Mouse (Mus musculus) midbrain, embryonic 12.5 days (tissue): ENCODE data around the gene Fzr1. TPM values are rescaled to one million over a fixed set of nuclear protein-coding genes. Genes with fewer than 3 reads are reported as not detected.

Experiments
- ATAC-seq: fragments of 200-750 bp; cut with Nextera tagmentation; 2 replicates; pipeline ENCODE4 v1.8.0; 2017; ENCODE audit warnings: low read depth, moderate TSS enrichment, moderate library complexity; ENCODE audit not compliant: low FRiP score
- H3K27ac ChIP-seq: fragments of 300-500 bp; sonication (generic); replicated peaks from 2 replicates; pipeline ENCODE4 v1.5.1; 2016; ENCODE audit warnings: mild to moderate bottlenecking
- H3K27me3 ChIP-seq: fragments of 300-500 bp; sonication (generic); 2 replicates; pipeline ENCODE4 v1.6.1; 2016; ENCODE audit warnings: mild to moderate bottlenecking
- H3K36me3 ChIP-seq: fragments of 300-500 bp; sonication (generic); 2 replicates; pipeline ENCODE4 v1.6.1; 2016
- H3K4me1 ChIP-seq: fragments of 300-500 bp; sonication (generic); 2 replicates; pipeline ENCODE4 v1.6.1; 2016
- H3K4me2 ChIP-seq: fragments of 300-500 bp; sonication (generic); replicated peaks from 2 replicates; pipeline ENCODE4 v1.6.1; 2016; ENCODE audit warnings: mild to moderate bottlenecking, moderate library complexity
- H3K4me3 ChIP-seq: fragments of 300-500 bp; sonication (generic); 2 replicates; pipeline ENCODE4 v1.5.1; 2016; ENCODE audit warnings: mild to moderate bottlenecking
- H3K9ac ChIP-seq: fragments of 300-500 bp; sonication (generic); replicated peaks from 2 replicates; pipeline ENCODE4 v1.6.1; 2016; ENCODE audit warnings: mild to moderate bottlenecking, moderate library complexity
- H3K9me3 ChIP-seq: fragments of 300-500 bp; sonication (generic); 2 replicates; pipeline ENCODE4 v1.6.1; 2016; ENCODE audit warnings: mild to moderate bottlenecking
- WGBS: fragments of 180-500 bp; shearing (Covaris S2); methylation state at CpG from one replicate; pipeline ENCODE4 v1.1.7; 2016; 5-methylcytosine and 5-hydroxymethylcytosine counted together
- polyA plus RNA-seq: library from polyadenylated mRNA; unstranded; fragments of >200 nt; fragmentation: Nextera tagmentation; extraction: Ambion mirVana; gene quantifications from 2 replicates; pipeline ENCODE4 v1.2.1, GENCODE M21; 2016

Gene Fzr1
- polyA plus RNA-seq, 1 experiment from 2014 or later: 135 TPM

- Histone ChIP-seq H3K4me3 (no peak overlapping the region), H3K36me3 (peaks cover 61% of the 10 kb centered on the region), H3K27ac (0 out of 2 replicates have a peak overlapping the region, but pooled peaks have one; percentile 25), H3K4me1 (peaks cover 43% of the 10 kb centered on the region), H3K27me3 (peaks cover 36% of the 10 kb centered on the region), H3K9ac (0 out of 2 replicates have a peak overlapping the region, but pooled peaks have one; percentile 28), H3K4me2 (no peak overlapping the region), H3K9me3 (no peaks in the 10 kb centered on the region)
- 78% methylated on average over 6 of the region's 6 CpGs for WGBS
- no peak for ATAC-seq
These were observed 11.2 kb downstream of the Fzr1 start for GRCm38 (mm10) chr10:81367207-81367495.

DNA sequence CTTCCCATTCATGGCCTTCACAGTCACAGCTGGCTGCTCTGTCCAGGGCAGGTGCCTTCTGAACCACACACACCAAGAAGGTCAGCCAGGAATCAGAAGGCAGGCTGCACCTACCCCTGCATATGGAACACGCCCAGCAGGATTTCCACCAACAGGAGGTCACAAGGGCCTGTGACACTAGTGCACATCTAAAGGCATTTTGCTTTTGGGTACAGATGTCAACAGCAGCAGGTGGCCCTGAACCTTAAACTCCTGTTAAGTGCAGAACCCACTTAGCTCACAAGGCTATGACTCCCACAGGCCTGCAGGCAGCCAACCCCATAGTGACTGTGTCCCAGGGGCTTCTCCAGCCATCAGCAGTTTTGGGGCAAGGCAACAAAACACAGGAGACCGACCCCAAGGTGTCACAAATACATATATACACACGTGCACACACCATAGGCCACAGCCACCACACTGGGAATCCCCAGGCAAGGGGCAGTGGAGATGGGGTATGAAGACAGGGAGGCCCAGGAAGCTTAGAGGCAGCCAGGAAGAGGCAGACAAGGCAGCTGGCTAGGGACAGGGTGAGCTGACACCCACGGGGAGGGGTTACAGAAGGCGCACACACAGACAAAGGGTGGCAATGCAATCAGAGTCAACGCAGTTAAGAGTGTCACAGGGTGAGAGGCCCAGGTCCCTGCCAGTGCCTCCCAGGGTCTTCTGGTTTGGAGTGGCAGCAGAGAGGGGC lies 11.7 kb downstream of the Fzr1 start:
- 80% methylated on average over 6 of the region's 6 CpGs for WGBS
- H3K36me3 ChIP-seq: peaks cover 56% of the 10 kb centered on the region

GRCm38 (mm10) chr10:81365672-81366476 lies 12.4 kb downstream of the Fzr1 start, which contains the start of gene 4930404N11Rik:
Gene 4930404N11Rik, minus strand, starts transcription at chr10:81365816.
- Histone ChIP-seq H3K4me3 (peak within 1 kb of the TSS; percentile 28; the same call in 1 of the 2 replicates), H3K36me3 (peaks cover 49% of the 10 kb centered on the region), H3K27ac (peak within 1 kb of the TSS; percentile 54), H3K4me2 (peak within 1 kb of the TSS; percentile 48), H3K9me3 (no peaks in the 10 kb centered on the region), H3K4me1 (peaks cover 43% of the 10 kb centered on the region), H3K9ac (peak within 1 kb of the TSS; percentile 28; the same call in 1 of the 2 replicates), H3K27me3 (peaks cover 36% of the 10 kb centered on the region)
- WGBS: 13% methylated on average over 12 of the region's 12 CpGs
- peak; percentile 34; the same call in 1 of the 2 replicates for ATAC-seq

More for the DNA sequence above, 11.7 kb downstream of the Fzr1 start:
- H3K4me2 ChIP-seq: no peak overlapping the region
- peaks cover 43% of the 10 kb centered on the region for H3K4me1 ChIP-seq
- peaks cover 36% of the 10 kb centered on the region for H3K27me3 ChIP-seq
- no peak overlapping the region for H3K4me3 ChIP-seq
- ATAC-seq: no peak
- H3K9me3 ChIP-seq: no peaks in the 10 kb centered on the region
- peak overlapping the region; percentile 54 for H3K27ac ChIP-seq
- peak overlapping the region; percentile 28; the same call in 1 of the 2 replicates for H3K9ac ChIP-seq

DNA sequence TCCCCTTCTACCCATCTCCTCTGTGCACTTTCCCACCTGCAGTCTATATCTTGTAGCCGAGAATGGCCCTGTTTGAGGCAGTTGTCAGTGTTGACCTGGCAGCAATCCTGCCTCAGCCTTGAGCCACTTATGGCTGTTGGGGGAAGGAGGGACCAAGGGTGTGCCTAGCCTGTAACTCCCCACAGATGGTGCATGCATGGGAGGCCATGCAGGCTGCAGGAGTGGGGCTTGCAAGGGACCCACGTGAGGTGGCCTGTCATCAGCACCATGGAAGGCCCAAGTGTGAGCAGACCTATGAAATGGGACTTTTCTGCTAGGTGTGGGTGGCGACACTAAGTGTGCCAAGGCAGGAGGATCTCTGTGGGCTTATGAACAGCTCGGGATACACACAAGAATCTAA lies 13.2 kb downstream of the Fzr1 start:
- no peak overlapping the region for H3K4me3 ChIP-seq
- H3K9ac ChIP-seq: no peak overlapping the region; the same call in 1 of the 2 replicates
- H3K36me3 ChIP-seq: peaks cover 41% of the 10 kb centered on the region
- H3K4me2 ChIP-seq: peak overlapping the region; percentile 48; the same call in 1 of the 2 replicates
- H3K27me3 ChIP-seq: peaks cover 36% of the 10 kb centered on the region
- H3K27ac ChIP-seq: no peak overlapping the region
- peak; percentile 10; the same call in 1 of the 2 replicates for ATAC-seq
- WGBS: 28% methylated on average over 4 of the region's 4 CpGs
- H3K4me1 ChIP-seq: peaks cover 51% of the 10 kb centered on the region
- no peaks in the 10 kb centered on the region for H3K9me3 ChIP-seq

DNA sequence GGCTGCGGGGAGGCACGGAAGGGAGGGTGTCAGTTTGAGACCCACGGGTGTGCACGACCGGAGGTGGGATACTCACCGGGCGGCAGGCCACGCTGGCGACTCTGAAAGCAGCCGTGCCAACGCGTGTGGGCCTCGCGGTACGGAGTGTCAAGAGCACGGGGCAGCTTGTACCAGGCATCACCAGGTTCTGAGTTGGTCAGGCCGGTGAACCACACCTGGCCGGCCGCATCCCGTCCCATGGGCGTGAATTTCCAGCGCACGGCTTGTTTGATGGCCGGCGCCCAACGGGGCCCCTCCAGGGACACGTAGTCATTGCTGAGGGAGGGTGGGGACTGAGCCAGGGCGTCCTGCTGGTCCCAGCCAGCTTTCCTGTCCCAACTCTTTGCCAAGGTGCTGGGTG lies 13.7 kb downstream of the Fzr1 start:
- peak overlapping the region; percentile 28 for H3K4me3 ChIP-seq

GRCm38 (mm10) chr10:81363436-81364346 lies 14.6 kb downstream of the Fzr1 start:
- H3K4me2 ChIP-seq: peak overlapping the region; percentile 48
- no peak overlapping the region for H3K27ac ChIP-seq
- H3K9ac ChIP-seq: peak overlapping the region; percentile 28; the same call in 1 of the 2 replicates
- H3K27me3 ChIP-seq: peaks cover 38% of the 10 kb centered on the region
- no peaks in the 10 kb centered on the region for H3K9me3 ChIP-seq
- 12% methylated on average over 49 of the region's 54 CpGs for WGBS
- H3K4me1 ChIP-seq: peaks cover 62% of the 10 kb centered on the region
- ATAC-seq: no peak
- H3K36me3 ChIP-seq: peaks cover 27% of the 10 kb centered on the region
- peak overlapping the region; percentile 28 for H3K4me3 ChIP-seq

More for the DNA sequence above, 13.7 kb downstream of the Fzr1 start:
- peaks cover 36% of the 10 kb centered on the region for H3K36me3 ChIP-seq
- ATAC-seq: no peak; the same call in 1 of the 2 replicates
- no peak overlapping the region; the same call in 1 of the 2 replicates for H3K9ac ChIP-seq
- H3K27me3 ChIP-seq: peaks cover 36% of the 10 kb centered on the region
- WGBS: 11% methylated on average over 28 of the region's 28 CpGs
- no peaks in the 10 kb centered on the region for H3K9me3 ChIP-seq
- H3K4me1 ChIP-seq: peaks cover 52% of the 10 kb centered on the region
- H3K27ac ChIP-seq: no peak overlapping the region
- peak overlapping the region; percentile 48 for H3K4me2 ChIP-seq

- H3K9me3 ChIP-seq: no peaks in the 10 kb centered on the region
- H3K36me3 ChIP-seq: peaks cover 14% of the 10 kb centered on the region
- no peak overlapping the region for H3K4me2 ChIP-seq
- H3K27me3 ChIP-seq: peaks cover 50% of the 10 kb centered on the region
- peaks cover 73% of the 10 kb centered on the region for H3K4me1 ChIP-seq
- H3K4me3 ChIP-seq: no peak overlapping the region
- no peak for ATAC-seq
- no peak overlapping the region for H3K9ac ChIP-seq
- H3K27ac ChIP-seq: no peak overlapping the region
- 80% methylated on average over 12 of the region's 12 CpGs for WGBS
These were observed 15.9 kb downstream of the Fzr1 start for GRCm38 (mm10) chr10:81362336-81362949.

DNA sequence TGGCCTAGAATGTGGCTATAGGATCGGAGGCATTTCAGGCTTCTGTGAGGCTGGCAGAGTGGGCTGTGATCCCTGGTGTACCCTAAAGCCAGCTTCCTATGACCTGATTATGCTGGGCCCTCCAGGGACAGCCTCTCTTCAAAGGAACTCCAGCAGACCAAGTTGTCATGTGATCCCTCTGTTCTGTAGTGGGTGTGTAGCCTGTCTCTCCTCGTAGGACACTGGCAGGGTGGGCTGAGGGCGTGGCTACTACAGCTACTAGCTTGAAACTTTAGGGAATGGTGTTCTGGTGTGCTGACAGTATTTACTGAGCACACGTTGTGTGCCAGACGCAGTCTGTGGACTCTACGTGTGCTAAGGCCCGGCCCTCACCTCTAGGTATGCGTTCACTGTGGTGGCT lies 17.6 kb downstream of the Fzr1 start:
- H3K4me1 ChIP-seq: peaks cover 66% of the 10 kb centered on the region
- 78% methylated on average over 8 of the region's 8 CpGs for WGBS
- no peak for ATAC-seq

DNA sequence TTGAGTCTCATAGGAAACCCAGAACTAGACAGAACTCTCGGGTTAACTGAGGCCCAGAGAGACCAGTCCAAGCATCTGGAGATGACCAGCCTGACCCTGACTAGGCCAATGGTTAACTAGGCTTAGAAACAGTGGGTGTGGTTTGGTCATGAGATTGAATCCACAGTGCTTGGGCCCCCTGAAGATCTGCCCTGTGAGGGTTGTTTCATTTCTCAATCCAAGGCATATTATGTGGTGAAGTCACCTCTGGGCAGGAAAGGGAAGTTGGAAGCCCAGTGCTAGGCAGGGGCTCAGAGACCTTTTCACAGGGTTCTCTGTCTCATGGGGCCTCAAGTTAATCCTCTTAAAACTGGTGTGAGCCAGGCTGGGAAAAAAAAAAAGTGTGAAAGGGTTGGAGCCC lies 19.5 kb downstream of the Fzr1 start:
- no peak overlapping the region for H3K4me3 ChIP-seq
- peak overlapping the region; percentile 99 for H3K4me2 ChIP-seq
- H3K27me3 ChIP-seq: peaks cover 51% of the 10 kb centered on the region
- WGBS: 56% methylated on average over 1 of the region's 1 CpGs
- 0 out of 2 replicates have a peak overlapping the region, but pooled peaks have one; percentile 15 for H3K9ac ChIP-seq
- H3K36me3 ChIP-seq: no peaks in the 10 kb centered on the region
- ATAC-seq: no peak
- H3K9me3 ChIP-seq: no peaks in the 10 kb centered on the region
- no peak overlapping the region for H3K27ac ChIP-seq
- peaks cover 48% of the 10 kb centered on the region for H3K4me1 ChIP-seq

More for the DNA sequence above, 17.6 kb downstream of the Fzr1 start:
- Histone ChIP-seq H3K4me2 (no peak overlapping the region), H3K27me3 (peaks cover 56% of the 10 kb centered on the region), H3K36me3 (no peaks in the 10 kb centered on the region), H3K4me3 (no peak overlapping the region), H3K9ac (no peak overlapping the region), H3K27ac (no peak overlapping the region), H3K9me3 (no peaks in the 10 kb centered on the region)

DNA sequence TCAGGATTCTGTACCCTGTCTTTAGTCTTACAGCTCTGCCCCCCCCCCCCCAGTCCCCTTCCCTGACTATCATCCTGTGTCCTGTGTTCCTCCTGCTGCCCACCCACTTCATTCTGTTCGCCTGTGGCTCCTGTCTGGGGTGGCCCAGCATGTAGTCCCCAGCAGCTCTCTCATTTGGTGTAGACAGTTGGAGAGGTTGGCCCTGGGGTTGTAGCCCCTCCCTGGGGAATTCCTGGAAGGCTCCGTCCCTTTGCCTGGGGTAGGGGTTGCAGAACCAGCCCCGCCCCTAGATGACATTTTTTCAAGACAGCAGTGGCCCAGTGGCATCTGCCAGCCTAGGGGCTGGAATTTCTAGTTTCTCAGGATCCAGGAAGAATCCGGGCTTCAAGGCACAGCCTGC lies 20.1 kb downstream of the Fzr1 start:
- Histone ChIP-seq H3K4me2 (peak overlapping the region; percentile 99), H3K27me3 (peaks cover 45% of the 10 kb centered on the region), H3K4me3 (peak overlapping the region; percentile 71), H3K9me3 (no peaks in the 10 kb centered on the region), H3K4me1 (peaks cover 41% of the 10 kb centered on the region), H3K36me3 (no peaks in the 10 kb centered on the region), H3K27ac (no peak overlapping the region; the same call in 1 of the 2 replicates), H3K9ac (peak overlapping the region; percentile 75)
- WGBS: 22% methylated on average over 4 of the region's 4 CpGs
- ATAC-seq: no peak
